Mouse (Mus musculus) layer of hippocampus, postnatal 25 days (tissue): ENCODE results near the gene Bmp2. TPM values are rescaled to one million over a fixed set of nuclear protein-coding genes. Genes with fewer than 3 reads are reported as not detected.

ENCODE experiments used
- DNase-seq, 2 experiments: peaks; one replicate each; pipeline ENCODE4 v3.0.0; 2022; ENCODE audit warnings: mixed read lengths in 2 of 2, low spot score in 1 of 2; ENCODE audit errors: extremely low spot score in 1 of 2
- microRNA-seq, 2 experiments: library from miRNA; unstranded; fragments of <30 nt; microRNA quantifications; one replicate each; pipeline ENCODE4 v1.2.0; 2021
- total RNA-seq, 2 experiments: library from RNA; stranded (reverse); gene quantifications; 2 replicates each; pipeline ENCODE4 v1.2.3; 2021

Bmp2 gene
- total RNA-seq, 2 experiments from 2014 or later, result 2.5 to 3.0 TPM

DNA sequence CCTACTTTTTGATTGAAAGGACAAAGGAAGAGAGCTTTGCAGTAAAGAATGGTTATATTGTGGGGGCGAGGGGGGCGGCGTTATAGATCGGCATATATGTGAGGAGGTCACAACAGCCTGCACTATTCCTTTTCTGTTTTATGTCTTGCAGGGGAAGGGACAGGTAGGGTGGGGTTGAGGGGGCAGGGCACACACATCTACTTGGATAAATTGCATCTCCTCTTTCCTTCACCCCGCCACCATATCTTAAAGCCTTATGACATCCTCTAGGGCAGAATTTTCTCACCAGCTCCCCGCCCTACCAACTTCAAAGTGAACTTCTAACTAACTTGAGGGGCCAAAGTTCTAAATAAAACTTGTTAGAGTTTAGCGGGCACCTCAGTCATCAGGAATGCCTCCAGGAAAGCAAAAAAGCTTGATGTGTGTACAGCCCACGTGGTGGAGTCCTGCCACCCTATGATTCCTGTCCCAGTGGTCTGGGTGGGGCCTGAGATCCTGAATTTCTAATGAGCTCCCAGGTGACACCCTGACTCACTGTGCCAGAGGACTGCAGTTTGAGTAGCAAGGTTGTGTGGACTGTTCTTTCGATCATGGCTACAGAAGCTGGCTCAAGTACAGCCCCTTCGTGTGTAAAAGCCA is 12.4 kb downstream of the Bmp2 start:
- DNase-seq, result no peak

DNA sequence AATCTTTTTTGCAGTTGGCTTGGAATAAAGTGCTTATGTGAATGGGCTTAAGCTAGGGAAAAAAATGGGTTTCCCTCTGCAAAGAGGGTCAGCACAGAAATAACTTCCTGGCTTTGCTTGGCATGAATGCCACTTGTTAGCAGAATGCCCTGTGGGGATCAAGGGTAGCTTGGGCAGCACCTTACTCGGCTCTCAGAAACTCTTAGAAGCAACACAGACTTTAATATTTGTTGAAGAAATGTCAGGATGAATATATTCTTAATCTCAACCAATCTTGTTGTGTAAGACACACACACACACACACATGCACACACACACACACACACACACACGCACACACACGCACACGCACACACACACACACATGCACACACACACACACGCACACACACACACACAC is 13.5 kb downstream of the Bmp2 start:
- no peak for DNase-seq

- DNase-seq, result no peak
These were observed 14.2 kb downstream of the Bmp2 start for GRCm38 (mm10) chr2:133565995-133566710.

DNA sequence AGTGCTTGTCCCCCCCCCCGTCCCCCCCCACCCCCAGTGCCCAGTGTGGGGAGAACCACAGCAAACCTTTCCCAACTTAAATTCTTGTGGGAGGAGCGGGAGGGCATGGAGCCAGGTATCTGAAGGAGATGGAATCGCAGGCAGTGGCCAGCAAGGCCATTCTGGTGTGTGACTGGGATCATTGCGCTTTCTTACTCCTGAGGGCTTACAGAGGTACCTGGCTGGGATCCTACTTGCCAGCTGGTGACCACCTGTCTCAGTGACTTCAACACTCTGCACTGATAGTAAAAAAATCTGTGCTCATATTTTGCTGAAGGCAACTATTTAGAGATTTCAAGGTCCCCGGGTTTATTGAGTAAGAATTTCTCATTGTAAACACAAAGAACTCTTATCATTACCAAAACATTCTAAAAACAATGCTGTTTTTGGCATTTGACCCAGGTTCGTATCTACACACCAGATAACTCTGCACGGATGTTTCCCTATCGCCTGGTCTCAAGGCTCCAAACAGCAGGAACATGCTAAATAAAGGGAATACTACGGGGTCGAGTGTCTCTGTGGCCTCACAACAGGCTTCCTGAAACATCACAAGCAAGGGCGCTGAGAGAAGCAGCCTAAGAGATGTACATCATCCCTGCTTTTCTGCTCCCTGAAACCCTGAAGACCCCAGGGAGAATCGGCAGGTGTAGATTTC is 39.8 kb downstream of the Bmp2 start:
- DNase-seq, result no peak

Small RNA genes within 50 kb of the gene (microRNA-seq; reads per million reads assigned to microRNA genes)
- 0 reads per million in 2 experiments for gene Mir3090
